Mouse (Mus musculus) bone marrow, adult 2 months (tissue): ENCODE results near the gene Snx30. TPM values are rescaled to one million over a fixed set of nuclear protein-coding genes. Genes with fewer than 3 reads are reported as not detected.
"Not testable (repeated sequence)": the region's sequence is repeated elsewhere in the genome, so short reads cannot be mapped to it uniquely, and the experiment has no call there.

Experiments used
- H3K27ac ChIP-seq: fragments of 200-500 bp; 2 replicates; pipeline ENCODE4 v1.5.1; 2012; ENCODE audit warnings: low read depth, mild to moderate bottlenecking, control low read depth, inconsistent platforms, low read length; ENCODE audit not compliant: control insufficient read depth, poor library complexity, insufficient read depth
- H3K4me1 ChIP-seq: fragments of 200-500 bp; 2 replicates; pipeline ENCODE4 v1.6.1; 2011; ENCODE audit warnings: low read length; ENCODE audit not compliant: control insufficient read depth, insufficient read depth
- H3K4me3 ChIP-seq: fragments of 200-500 bp; replicated peaks from 2 replicates; pipeline ENCODE3; 2011; ENCODE audit warnings: mild to moderate bottlenecking, low read depth, low read length, control low read depth; ENCODE audit not compliant: control insufficient read depth
- CTCF ChIP-seq: fragments of 200-500 bp; IDR thresholded peaks from 2 replicates; pipeline ENCODE4 v1.5.1; 2011; ENCODE audit warnings: low read length, control low read depth; ENCODE audit not compliant: control insufficient read depth, insufficient read depth
- POLR2A ChIP-seq: fragments of 200-500 bp; IDR thresholded peaks from 2 replicates; pipeline ENCODE4 v1.6.1; 2011; ENCODE audit warnings: low read depth, mild to moderate bottlenecking, control low read depth, low read length, borderline replicate concordance; ENCODE audit not compliant: control insufficient read depth
- WGBS: fragments of 180-500 bp; shearing (Covaris S2); methylation state at CpG from one replicate; pipeline ENCODE4 v1.1.7; 2018; 5-methylcytosine and 5-hydroxymethylcytosine counted together
- polyA plus RNA-seq: library from polyadenylated mRNA; stranded (reverse); fragments of >200 nt; gene quantifications from 2 replicates; pipeline ENCODE4 v1.2.4, GENCODE M21; 2011; ENCODE audit warnings: low replicate concordance; ENCODE audit not compliant: missing spikeins, insufficient read depth, insufficient read length

Gene Snx30
- polyA plus RNA-seq, 1 experiment = 24.2 TPM

DNA sequence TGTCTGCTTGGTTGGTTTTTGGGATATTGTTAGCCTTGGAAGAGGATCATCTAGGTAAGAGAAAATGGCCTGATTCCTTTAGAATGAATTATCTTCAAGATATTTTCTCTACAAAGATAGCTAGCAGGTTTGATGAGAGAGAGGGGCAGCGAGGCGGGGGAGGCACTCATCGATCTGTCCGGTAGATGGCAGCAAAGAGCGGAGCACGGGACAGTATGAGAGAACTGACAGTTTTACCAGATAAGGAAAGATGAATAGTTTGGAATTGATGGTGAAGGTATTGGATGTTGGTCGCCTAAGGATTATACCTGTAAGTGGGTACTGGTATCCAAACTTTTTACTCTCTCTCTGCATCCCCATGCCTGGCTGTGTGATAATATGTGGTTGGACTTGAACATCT lies 19.0 kb upstream of the Snx30 start:
- no peak for TF ChIP-seq POLR2A
- peak; percentile 96 for TF ChIP-seq CTCF
- no peak overlapping the region for H3K27ac ChIP-seq
- WGBS = under 1% methylated on average over 7 of the region's 7 CpGs
- H3K4me3 ChIP-seq = no peak overlapping the region
- H3K4me1 ChIP-seq = no peaks in the 10 kb centered on the region; the same call in 1 of the 2 replicates

DNA sequence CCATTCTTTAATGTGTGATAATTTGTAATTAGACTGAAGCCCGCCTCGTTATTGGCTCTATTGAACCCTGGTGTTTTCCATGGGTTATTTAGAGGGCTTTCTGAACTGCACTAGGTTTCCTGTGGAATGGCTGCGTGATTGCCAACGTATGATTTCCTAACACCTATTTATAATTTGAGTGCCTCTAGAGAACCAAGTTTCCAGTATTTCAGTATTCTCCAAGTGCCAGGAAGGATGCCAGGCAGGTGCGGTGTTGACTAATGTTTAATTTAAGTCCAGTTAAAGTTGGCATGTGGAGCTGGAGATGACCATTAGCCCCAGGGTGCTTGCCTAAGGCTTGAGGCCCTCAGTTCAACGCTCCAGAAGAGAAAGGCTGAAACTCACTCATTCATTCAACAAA lies 18.5 kb upstream of the Snx30 start:
- Histone ChIP-seq H3K27ac (no peak overlapping the region), H3K4me3 (no peak overlapping the region), H3K4me1 (no peaks in the 10 kb centered on the region)
- 67% methylated on average over 6 of the region's 6 CpGs for WGBS
- TF ChIP-seq CTCF (no peak), POLR2A (no peak)

DNA sequence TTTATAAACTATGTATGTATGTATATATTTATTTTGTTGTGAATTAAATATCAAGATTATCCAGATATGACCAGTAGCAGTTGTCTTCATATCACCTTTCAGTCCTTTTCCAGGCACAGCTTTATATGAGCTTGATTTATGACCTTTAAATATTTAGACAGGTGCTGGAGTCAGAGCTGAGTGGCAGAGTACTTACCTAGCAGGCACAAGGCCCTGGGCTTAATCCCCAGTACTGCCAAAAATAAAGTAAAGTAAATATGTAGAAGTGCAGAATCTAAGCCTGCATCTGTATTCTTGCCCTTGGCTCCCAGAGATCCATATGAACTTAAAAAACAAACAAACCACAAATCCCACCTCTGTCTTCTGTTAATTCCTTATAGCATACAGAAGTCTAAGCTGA lies 16.6 kb upstream of the Snx30 start:
- H3K4me1 ChIP-seq = no peaks in the 10 kb centered on the region

DNA sequence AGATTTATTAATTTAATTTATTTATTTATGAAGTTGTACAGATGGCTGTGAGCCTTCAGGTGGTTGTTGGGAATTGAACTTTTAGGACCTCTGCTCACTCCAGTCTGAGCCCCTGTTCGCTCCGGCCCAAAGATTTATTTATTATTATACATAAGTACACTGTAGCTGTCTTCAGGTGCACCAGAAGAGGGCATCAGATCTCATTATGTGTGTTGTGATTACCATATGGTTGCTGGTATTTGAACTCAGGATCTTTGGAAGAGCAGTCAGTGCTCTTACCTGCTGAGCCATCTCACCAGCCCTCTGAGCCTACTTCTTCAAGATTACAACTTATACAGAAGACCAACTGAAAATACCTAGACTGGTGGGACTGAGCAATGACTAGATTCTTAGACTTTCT lies 12.0 kb upstream of the Snx30 start:
- not testable (repeated sequence) for H3K4me1 ChIP-seq, H3K27ac ChIP-seq, H3K4me3 ChIP-seq
- WGBS = 76% methylated on average over 2 of the region's 2 CpGs

More for the DNA sequence above, 16.6 kb upstream of the Snx30 start:
- Histone ChIP-seq H3K4me3 (no peak overlapping the region), H3K27ac (no peak overlapping the region)
- no peak for TF ChIP-seq CTCF
- TF ChIP-seq POLR2A = no peak

DNA sequence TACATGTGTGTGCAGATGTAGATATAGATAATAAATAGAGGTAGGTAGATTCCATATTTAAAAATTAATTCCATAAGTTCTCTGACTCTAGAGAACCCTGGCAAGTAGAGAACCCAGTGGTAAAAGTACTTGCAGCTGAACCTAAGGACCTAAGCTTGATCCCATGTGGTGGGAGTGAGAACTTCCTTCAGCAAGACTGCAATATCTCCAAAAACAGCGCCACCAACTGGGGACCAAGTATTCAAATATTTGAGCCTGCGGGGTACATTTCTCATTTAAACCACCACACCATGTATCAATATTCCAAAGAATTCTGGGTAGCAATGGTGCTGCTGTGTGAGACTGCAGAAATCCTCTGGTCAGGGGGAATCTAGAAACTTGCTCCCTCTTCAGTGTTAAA lies 11.5 kb upstream of the Snx30 start:
- no peak overlapping the region for H3K27ac ChIP-seq
- TF ChIP-seq CTCF (no peak), POLR2A (no peak)
- no peak overlapping the region for H3K4me3 ChIP-seq
- 89% methylated on average over 2 of the region's 2 CpGs for WGBS
- H3K4me1 ChIP-seq = no peaks in the 10 kb centered on the region

DNA sequence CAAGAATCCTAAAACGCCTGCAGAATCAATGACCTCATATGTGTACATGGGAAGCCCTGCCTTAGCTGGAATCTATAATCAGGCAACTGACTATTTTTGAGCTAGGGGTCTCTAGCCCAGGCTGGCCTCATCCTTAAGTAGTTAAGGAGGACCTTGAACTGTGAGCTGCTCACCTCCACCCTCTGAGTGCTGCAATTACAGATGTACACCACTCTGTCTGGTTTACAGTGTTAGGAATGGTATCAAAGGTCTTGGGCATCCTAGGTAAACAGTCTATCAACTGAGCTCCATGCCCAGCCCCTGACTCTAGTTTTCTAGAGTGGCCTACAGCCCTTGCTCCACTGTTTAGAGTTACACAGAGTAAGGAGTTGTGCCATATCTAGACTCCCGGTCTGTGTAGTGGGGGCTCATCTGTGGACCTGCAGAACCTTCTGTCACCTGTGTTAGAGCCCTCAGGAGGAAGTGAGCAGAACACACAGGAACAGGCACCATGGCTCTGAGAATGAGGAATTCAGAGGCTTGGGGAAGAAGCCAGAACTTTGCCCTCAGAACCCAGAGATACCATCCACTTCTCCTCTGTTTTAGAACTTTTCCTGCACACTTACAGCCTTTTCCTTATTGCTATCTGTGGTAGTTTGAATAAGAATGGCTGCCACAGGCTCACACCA lies 9.7 kb upstream of the Snx30 start:
- H3K4me3 ChIP-seq = no peak overlapping the region
- H3K4me1 ChIP-seq = no peaks in the 10 kb centered on the region
- H3K27ac ChIP-seq = no peak overlapping the region
- WGBS = 47% methylated on average over 2 of the region's 2 CpGs
- TF ChIP-seq POLR2A (no peak), CTCF (no peak)

DNA sequence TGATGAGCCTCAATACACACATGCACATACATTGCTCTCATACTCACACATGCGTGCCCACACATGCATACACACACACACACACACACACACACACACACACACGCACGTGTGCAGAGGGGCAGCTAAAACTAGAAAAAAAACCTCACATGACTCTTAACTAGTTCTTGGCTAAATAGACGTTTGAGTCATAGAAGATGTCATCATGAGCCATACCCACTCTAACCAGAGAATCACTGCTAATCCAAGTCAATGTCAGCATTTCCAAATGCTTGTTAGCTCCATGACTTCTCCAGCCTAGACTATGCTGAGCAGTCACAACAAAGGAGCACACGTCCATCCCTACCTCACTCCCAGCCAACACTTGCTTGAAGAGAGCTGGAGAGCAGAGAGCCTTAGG lies 5.5 kb upstream of the Snx30 start:
- Histone ChIP-seq H3K4me1 (peaks cover 2% of the 10 kb centered on the region), H3K27ac (no peak overlapping the region), H3K4me3 (no peak overlapping the region)
- WGBS = 75% methylated on average over 5 of the region's 5 CpGs
- TF ChIP-seq CTCF (no peak), POLR2A (no peak)

DNA sequence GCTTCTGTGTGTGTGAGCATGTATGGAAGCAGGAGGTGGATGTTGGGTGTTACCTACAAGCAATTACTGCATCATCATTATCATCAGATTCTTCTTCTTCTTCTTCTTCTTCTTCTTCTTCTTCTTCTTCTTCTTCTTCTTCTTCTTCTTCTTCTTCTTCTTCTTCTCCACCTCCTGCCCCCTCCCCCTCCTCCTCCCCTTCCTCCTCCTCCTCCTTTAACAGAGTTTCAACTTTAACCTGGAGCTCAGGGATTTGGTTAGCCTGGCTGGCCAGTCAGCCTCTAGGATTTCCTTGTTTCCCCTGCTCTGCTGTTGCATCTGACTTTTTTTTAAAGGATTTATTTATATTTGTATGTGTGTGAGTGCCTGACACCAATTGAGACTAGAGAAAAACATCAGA lies 4.2 kb upstream of the Snx30 start, which contains the start of gene Inip:
Gene Inip (minus strand): TSS at position 101 of the 400 bp plus-strand sequence.
- H3K27ac ChIP-seq = no peak within 1 kb of the TSS

DNA sequence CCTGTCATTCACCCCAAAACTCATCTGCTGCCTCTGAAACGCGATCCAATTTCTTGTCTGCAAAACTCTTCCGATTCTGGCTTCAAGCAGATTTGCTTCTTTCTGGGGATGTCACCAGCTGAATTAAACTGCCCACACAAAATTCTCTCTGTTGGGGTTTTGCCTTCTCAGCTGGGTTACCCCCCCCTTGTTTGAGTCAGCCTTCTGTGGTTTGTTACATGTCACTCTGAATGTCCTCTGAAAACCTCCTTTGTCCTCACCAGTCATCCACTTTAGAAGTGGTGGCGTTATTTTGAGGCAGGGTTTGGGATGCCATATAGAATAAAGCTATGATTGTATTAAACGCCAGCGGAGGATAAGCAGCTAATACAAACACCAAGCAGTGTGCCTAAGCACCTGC lies 3.5 kb upstream of the Snx30 start:
- 79% methylated on average over 6 of the region's 6 CpGs for WGBS
- no peak overlapping the region for H3K4me3 ChIP-seq

More for the DNA sequence above, 4.2 kb upstream of the Snx30 start, which contains the start of gene Inip:
- no peak for TF ChIP-seq CTCF
- H3K4me1 ChIP-seq = peaks cover 2% of the 10 kb centered on the region
- no peak within 1 kb of the TSS for H3K4me3 ChIP-seq

More for the DNA sequence above, 3.5 kb upstream of the Snx30 start:
- no peak overlapping the region for H3K27ac ChIP-seq
- peaks cover 2% of the 10 kb centered on the region for H3K4me1 ChIP-seq
- TF ChIP-seq POLR2A (no peak), CTCF (no peak)
